Mouse (Mus musculus) kidney, adult 2 months (tissue): ENCODE measurements around the gene Dusp13.

Source experiments
- CTCF ChIP-seq: fragments of 200-500 bp; conservative IDR thresholded peaks from 2 replicates; pipeline ENCODE4 v1.5.1; 2011; ENCODE audit warnings: low read depth, mild to moderate bottlenecking, control low read depth, low read length, moderate library complexity, mixed read lengths; ENCODE audit not compliant: insufficient read depth, insufficient read length
- POLR2A ChIP-seq: fragments of 200-500 bp; IDR thresholded peaks from one replicate; pipeline ENCODE4 v1.6.1; 2011; ENCODE audit warnings: low read depth, low read length, control low read depth

DNA sequence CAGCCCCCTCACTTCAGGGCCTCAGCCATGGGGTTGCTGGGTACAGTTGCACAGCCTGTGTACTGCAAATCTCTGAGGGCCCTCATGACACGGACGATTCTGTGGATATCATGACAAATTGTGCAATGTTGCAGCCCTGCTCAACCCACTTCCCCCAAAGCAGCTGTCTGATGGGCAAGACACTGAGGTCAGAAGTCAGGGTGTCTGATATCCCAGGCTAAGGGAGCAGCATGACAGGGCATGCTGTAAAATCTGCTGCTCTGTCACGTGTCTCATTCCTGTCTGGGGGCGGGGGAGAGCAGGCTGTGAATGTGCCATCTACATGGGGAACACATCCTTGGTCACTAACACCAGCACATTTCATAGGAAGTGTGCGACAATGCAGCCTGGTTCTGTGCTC is 5.8 kb downstream of the Dusp13 start:
- TF ChIP-seq CTCF (no peak), POLR2A (no peak)
